Mouse (Mus musculus) ovary, postnatal 10 days (tissue): ENCODE results near the gene Hoxb3.

Experiments used
- DNase-seq: peaks from one replicate; pipeline ENCODE4 v3.0.0; 2022; ENCODE audit warnings: low spot score

Gene Hoxb3

DNA sequence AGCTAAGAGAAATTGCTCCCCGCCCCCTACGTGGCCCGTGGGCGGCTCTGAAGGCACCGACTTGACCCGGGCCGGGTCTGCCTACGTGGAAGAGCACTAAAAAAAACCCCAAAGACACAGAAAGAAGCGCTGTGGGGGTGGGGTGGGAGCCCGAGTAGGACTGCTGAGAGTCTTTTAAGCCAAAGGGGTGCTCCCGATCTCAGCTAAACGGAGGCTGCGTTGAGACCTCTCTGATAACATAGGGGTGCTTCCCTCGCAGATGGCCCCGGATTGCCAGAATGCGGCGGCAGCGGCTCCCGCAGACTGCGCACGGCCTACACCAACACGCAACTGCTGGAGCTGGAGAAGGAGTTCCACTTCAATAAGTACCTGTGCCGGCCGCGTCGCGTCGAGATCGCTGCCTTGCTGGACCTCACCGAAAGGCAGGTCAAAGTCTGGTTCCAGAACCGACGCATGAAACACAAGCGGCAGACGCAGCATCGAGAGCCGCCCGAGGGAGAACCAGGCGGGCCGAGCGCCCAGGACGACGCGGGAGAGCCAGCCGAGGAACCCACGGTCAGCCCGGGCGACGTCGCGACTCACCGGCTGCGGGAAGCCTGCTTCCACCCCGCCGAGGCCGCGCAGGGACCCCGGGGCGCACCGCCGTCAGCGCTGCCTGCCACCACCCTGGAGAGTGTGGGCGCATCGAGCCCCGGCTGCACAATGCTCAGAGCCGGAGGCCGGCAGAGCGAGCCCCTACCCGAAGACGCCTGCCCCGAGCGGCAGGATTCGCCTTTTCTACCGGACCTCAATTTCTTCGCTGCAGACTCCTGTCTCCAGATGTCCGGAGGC is 29.8 kb downstream of the Hoxb3 start:
- DNase-seq: no peak

DNA sequence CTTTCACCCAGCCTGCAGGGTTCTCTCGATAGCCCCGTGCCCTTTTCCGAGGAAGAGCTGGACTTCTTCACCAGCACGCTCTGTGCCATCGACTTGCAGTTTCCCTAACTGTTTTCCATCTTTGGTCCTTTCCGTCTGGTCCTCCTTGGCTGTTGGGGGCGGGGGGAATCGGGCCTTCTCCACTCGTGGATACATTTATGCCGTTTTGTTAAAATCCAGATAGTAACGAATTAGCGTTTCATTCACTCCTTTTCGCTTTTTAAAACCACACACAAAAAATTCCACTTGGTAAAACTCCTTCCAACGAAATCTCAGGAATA is 30.4 kb downstream of the Hoxb3 start:
- DNase-seq: no peak

DNA sequence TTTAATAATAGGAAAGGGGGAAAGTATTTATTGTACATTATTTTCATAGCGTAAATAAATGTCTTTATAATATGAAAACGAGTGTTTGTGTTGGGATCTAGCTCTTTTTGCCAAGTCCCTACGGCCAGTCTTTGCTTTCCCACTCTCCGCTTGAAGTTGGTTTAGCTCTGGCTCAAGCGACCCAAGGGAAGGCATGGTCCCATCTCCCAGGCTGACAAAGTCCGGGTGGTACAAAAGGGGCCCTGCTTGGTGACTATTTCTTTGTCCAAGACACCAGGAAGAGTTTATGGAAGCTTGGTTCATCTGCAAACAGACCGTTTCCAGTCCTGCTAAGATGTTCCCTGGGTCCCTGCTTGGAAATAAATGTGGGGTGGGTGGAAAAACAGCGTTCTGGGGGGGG is 30.8 kb downstream of the Hoxb3 start:
- DNase-seq: no peak

DNA sequence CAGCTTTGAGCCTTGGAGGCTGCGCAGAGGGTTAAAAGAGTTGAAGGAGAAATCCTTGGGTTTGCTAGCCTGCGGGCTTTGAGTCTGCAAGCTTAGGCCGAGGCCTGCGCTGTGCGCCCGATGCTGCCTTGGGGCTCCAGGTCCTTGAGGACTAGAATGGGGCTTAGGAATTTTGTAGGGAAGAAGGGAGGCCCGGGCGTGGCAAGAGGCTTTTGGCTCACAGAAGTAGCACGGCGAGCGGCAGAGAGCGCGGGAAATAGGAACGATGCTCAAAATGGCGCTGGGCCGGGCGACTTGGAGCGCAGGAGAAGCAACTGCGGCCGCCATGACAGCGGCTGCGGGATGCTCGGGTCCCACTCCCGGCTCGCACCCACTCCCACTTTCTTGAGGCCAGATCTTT is 31.2 kb downstream of the Hoxb3 start:
- no peak for DNase-seq

GRCm38 (mm10) chr11:96354801-96355311 is 31.7 kb downstream of the Hoxb3 start:
- no peak for DNase-seq

- no peak for DNase-seq
Observed at GRCm38 (mm10) chr11:96363807-96364206, 40.7 kb downstream of the Hoxb3 start.

- DNase-seq: no peak
Observed at GRCm38 (mm10) chr11:96365441-96366091, 42.4 kb downstream of the Hoxb3 start, which contains the start of gene Hoxb1. Hoxb1 (plus strand) TSS chr11:96365752.

DNA sequence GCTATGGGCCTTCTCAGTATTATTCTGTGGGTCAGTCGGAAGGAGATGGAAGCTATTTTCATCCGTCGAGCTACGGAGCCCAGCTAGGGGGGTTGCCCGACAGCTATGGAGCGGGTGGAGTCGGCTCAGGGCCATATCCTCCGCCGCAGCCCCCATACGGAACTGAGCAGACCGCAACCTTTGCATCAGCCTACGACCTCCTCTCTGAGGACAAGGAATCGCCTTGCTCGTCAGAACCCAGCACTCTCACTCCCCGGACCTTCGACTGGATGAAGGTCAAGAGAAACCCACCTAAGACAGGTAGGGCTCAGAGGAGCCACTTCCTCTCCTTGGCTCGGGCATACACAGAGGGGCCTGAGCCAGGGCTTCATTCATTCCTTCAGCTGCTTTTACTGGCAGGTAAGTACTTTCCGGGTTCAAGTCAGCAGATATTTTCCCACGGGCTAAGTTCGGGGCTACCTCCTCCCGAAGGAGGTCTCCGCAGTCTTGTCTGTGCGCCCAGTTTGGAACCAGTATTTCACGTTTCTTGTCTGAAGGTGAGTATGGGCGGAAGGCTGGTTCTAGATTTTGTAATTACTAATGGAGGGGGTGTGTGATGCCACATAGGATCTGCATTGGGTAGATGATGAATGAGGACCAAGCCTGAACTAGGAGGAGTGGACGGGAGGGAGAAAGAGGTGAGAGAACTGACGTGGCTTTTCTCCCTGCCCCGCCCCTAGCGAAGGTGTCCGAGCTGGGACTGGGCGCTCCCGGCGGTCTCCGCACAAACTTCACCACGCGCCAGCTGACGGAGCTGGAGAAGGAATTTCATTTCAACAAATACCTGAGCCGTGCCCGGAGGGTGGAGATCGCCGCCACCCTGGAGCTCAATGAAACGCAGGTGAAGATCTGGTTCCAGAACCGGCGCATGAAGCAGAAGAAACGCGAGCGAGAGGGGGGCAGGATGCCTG is 43.2 kb downstream of the Hoxb3 start:
- no peak for DNase-seq

DNA sequence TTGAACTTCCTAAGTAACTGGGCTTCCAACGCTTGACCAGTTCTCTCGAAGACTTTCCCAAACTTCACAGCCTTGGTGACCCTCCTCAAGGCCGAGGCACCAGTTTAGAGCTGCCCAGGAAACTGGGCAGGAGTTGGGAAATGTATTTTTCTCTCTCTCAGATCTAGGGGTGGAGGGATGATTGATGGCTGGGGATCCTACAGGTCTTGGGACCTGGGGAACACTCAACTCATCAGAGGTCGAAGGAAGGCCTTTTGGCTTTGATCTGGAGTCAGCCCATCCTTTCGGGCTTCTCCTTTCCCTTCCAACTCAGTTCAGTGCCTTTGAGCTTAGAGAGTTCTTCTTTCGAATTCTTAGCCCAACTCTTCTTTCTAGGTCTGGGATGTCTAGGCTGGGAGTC is 44.0 kb downstream of the Hoxb3 start:
- DNase-seq: no peak

DNA sequence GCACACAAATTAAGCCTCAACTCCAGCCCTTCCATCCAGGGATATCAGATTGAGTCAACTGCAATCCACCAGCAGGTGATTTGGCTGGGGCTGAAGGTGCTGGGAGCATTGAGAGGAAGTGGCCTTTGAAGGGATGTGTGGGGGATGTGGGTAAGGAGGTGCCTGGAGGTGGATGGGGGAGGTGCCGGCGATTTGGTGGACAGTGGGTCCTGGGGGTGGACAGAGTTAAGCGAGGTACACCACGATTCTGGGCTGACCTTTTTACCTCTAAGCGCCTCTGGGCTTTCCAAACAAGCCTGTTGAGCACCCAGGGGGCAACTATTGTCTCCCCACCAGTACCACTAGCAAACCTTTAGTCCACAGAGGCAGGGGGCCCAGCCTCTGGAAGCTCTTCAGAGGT is 45.6 kb downstream of the Hoxb3 start:
- DNase-seq: no peak

DNA sequence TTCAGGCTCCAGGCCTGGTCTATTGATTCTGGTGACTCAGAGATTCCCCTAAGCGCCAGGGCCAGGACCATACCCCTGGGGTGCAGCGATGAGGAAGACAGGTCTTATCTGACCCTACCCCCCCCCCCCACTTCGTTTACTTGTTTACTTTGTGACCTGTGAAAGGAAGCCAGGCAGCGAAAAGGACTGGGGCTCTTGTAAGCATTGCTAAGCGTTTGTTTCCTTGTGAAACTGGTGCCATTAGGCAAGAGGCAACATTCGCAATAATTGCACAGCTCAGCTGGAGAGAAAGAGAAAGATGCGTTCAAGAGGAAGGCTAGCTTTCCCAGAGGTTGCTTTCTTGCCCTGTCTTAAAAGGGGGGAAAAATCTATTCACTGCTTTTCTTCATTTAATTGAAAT is 46.0 kb downstream of the Hoxb3 start:
- DNase-seq: no peak

GRCm38 (mm10) chr11:96371726-96372125 is 48.6 kb downstream of the Hoxb3 start:
- DNase-seq: no peak

DNA sequence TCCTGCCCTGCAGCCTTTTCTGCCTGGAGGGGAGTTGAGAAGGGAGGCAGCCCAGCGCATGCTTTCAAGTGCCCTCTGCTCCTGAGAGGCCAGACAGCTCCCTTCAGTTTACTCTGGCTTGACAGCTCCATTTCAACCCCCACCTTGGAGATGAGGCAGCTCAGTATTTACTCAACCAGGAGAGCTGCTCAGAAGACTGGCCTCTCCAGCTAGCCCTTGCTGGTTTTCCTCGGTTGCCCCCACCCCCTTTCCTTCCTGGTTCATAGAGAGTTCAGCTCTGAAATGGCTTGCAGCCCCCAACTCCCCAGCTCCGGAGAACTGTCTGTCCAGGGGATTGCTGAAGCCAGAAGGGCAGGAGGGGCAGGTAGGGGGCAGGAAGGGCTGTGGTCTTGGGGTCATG is 49.4 kb downstream of the Hoxb3 start:
- DNase-seq: no peak

- DNase-seq: no peak
Observed at GRCm38 (mm10) chr11:96374810-96375209, 51.7 kb downstream of the Hoxb3 start.

DNA sequence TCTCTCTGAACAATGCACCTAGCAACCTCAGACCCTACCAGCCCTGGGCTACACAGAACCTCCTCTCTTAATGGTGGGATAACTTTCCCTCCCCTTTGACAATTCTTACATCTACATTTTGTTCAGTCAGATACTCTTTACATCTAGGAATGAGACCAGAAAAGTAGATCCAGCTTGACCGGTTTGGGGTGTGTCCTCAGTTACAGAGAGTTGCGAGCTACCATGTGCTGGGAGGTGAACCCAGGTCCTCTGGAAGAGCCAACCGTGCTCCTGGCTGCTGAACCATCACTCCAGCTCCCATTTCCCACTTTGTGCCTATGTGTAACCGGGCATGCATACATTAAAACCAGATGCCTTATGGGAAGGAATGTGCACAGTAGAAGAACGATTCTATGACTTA is 60.3 kb downstream of the Hoxb3 start:
- DNase-seq: no peak

DNA sequence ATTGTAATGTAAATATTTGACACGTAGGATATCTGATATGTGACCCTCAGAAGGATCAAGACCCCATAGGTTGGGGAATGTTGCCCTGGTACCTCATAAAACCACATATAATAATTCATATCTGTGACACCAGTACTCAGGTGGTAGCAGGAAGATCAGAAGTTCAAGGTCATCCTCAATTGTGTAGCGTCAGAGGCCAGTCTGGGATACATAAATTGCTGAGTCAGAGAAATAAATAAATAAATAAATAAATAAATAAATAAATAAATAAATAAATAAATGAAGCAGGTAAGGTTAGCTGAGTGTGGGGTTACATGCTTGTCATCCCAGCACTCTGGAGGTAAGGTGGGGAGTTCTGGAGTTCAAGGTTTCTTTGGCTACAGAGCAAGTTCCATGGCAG is 64.5 kb downstream of the Hoxb3 start:
- no peak for DNase-seq

DNA sequence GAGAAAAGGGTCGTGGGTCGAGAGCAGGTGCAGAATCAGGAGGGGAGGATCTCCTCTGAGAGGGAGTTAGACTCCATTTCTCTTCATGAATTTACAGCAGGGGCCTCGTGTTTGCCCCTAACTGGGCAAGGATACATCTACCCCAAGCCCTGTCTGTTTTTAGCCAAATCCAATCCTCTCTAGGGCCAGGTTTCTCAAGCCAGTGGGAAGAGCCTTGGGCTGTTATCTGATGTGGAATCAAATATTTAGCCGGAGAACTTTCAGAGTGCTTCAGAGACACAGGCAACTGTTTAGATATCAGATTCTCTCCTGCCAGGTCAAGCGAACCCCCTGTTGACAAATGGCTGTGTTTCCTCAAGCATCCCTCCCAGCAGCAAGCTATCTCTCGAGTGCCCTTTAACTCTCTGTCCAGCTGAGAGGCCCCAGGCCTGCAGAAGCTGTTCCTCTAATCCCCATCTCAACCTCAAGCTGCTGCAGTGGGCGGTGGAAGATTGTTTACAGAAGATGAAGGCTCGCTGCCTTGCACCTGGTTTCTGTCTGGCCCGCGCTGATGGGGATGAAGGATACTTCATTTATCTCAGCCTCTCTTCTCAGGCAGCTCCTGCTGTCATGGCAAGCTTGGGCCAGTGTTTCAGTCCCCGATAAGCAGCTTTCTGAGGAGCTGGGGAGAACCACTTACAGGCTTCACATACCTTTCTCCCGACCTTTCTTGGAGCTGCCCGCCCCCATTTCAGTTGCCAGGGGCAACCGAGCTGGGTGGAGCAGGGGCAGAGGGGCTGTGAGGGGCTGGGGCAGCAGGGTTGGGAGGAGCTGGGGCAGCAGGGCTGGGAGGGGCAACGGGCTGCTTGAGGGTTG is 73.9 kb downstream of the Hoxb3 start:
- no peak for DNase-seq
